Mouse (Mus musculus) T-helper 1 cell (primary cell): ENCODE measurements around the gene Tnrc6c.

Experiments used
- in situ Hi-C: fragments of 300-600 bp; cut with MboI, MseI; formaldehyde crosslinking; loops from one replicate; pipeline ENCODE4 v1.15.1; 2025; ENCODE audit warnings: high pct_unique_total_duplicates

Tnrc6c gene

DNA sequence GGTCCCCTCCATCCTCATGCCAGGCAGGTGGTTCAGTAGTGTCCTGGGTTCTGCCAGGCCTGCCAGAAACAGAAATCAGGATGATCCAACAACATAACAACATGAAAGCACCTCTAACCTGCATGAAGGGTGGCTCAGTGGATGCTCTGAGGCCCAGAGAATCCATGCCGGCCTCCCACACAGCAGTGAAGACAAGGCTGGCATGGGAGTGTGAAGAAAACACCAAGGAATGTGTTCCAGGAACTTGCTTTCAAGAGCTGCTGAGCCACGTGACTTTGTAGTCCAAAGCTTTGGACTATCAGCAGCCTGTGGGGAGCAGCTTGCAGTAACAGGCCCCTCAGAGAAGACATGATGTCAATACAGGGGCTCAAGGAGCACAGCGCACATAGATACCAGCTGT lies 112.2 kb downstream of the Tnrc6c start:
- in situ Hi-C loops = no loop called here

GRCm38 (mm10) chr11:117768725-117769682 lies 114.9 kb downstream of the Tnrc6c start:
- in situ Hi-C loops = no loop called here

- in situ Hi-C loops = no loop called here
Observed at GRCm38 (mm10) chr11:117769683-117770047, 115.6 kb downstream of the Tnrc6c start.

DNA sequence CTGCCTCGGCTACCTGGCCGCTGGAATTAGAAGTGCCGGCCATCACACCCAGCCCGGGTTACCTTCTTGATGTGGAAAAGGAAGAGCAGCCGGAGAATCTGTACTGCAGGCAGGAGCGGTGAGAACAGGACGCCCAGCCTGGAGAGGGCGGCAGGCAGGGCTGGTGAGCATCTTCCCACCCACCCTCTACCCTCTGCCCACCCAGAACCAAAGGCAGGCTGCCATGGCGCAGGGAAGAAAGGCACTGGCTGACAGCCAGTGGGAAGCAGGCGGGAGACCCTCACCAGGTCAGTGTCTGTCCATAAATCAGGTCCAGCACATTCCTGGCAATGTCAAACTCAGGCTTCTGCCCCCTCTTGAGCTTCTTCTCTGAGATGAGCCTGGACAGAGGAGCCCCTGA lies 116.3 kb downstream of the Tnrc6c start:
- in situ Hi-C loops = no loop called here

DNA sequence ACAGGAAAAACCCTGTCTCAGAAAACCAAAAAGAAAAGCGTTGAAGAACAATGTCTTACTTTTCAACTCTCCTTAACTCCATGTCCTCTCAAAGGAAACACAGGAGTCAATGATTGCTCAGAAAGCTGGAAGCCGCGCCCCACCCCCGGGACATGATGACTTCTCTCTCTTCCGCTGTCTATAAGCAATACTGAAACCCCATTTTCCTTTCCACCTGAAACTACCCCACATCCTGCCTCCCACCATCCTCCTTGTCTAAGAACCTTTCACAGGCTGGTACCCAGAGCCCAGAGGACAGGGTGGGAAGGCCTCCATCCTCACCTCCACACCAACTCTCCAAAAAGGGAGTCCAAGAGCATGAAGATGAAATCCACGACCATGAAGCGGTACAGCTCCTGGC lies 118.3 kb downstream of the Tnrc6c start:
- in situ Hi-C loops = no loop called here

DNA sequence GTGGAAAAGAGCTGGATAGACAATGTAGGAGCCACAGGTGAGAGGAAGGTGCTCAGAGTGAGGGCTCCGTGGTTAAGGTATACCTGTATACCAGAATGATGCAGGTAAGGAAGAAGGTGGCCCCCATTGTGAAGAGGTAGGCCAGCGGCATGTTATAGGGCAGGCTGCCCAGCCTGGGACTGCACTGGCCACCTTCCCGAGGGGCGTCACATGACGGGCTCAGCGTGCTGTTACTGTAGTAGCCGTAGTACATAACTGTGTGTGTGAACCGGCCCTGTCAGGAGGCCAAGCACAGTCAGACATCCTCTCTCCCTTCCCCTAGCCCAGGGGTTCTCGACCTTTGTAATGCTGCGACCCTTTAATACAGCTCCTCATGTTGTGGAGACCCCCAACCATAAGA lies 120.8 kb downstream of the Tnrc6c start:
- in situ Hi-C loops = no loop called here

DNA sequence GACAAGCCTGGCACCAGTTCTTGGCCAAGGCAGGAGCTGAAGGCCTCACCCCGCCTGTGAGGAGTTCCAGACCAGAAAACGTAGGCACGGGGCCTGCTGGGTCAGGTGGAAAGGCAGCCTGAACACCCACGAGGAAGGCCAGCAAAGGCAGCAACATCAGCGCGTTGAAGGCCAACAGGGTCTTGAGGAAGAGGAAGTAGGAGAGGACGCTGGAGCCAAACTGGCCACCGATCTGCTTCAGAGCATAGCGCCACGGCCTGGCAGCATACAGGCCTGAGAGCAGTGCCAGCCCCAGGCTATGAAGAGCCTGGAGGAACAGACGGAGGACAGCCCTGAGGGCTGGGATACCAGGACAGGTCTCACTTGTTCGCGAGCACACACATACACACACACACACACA lies 121.5 kb downstream of the Tnrc6c start:
- in situ Hi-C loops = no loop called here

- in situ Hi-C loops = no loop called here
Observed at GRCm38 (mm10) chr11:117776085-117776792, 122.2 kb downstream of the Tnrc6c start.

DNA sequence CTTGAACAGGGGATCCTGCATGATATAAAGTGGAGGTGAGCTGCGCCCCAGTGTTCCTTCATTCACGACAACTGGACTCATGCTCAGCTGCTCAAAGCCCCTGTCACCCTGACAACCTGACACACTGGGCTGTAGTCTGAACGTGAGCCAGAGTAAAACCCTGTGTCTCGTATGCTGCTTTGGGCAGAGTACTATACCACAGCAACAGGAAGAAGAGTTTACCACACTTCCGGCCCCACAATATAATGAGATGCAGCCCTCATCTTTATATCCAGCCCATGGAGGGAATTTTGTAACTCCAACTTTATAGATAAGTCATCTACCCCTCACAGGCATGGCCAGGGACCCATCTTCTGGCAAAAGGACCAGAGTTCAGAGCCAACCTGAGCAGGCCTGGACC lies 123.0 kb downstream of the Tnrc6c start:
- in situ Hi-C loops = no loop called here

- in situ Hi-C loops = no loop called here
Observed at GRCm38 (mm10) chr11:117778031-117778430, 123.9 kb downstream of the Tnrc6c start.

GRCm38 (mm10) chr11:117778851-117779433 lies 124.9 kb downstream of the Tnrc6c start:
- in situ Hi-C loops = no loop called here

DNA sequence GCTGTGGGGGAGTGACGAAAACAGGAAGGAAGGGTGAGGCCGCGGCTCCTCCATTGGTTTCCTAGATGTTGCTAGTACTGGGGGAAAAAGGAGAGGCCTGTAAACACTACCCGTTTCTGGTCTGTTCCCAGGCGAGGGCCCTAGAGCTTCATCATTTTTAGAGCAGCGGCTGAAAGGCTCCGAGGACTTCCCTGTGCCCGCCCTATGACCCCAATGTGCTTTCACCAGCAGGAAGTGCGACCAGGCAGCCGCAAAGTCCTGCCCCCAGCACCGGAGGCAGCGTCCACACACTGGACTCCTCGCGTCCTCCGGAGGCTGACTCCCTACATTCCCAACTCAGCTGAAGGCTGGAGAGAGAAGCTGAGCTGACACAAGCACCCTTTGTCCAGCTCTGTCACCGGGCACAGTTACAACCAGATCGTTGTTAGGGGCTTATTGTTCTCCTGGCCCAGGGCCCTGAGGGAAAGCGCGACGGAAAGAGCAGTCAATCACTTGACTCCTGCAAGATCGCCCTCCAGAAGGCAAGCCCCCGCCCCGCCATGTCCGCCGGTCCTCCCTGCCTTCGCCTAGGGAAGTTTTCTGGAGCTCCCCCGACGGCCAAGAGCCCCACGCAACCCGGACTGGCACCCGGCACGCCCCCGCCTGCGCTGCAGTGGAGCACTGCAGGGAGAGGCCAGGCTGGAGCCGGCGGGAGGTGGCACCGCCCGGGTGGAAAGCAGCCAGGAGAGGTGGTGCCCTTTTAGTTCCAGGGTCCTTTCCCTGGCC lies 125.5 kb downstream of the Tnrc6c start:
- in situ Hi-C loops = no loop called here

DNA sequence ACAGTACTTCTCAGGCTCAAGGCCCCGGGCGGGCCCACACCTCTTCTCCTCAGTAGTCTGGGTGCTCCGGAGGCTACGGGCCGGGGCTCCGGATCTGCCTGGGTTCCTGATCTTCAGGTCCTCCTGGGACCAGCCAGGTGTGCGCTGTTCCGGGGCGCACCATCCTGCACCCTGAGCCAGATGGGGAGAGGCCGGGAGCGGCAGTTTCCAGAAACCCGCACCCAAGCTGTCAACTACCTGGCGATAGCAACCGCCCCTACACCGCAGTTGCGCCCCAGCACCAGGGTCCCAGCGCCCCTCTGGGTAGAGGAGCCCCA lies 126.1 kb downstream of the Tnrc6c start:
- in situ Hi-C loops = no loop called here

- in situ Hi-C loops = no loop called here
Observed at GRCm38 (mm10) chr11:117780582-117781111, 126.6 kb downstream of the Tnrc6c start.

GRCm38 (mm10) chr11:117781199-117781821 lies 127.2 kb downstream of the Tnrc6c start:
- in situ Hi-C loops = no loop called here

DNA sequence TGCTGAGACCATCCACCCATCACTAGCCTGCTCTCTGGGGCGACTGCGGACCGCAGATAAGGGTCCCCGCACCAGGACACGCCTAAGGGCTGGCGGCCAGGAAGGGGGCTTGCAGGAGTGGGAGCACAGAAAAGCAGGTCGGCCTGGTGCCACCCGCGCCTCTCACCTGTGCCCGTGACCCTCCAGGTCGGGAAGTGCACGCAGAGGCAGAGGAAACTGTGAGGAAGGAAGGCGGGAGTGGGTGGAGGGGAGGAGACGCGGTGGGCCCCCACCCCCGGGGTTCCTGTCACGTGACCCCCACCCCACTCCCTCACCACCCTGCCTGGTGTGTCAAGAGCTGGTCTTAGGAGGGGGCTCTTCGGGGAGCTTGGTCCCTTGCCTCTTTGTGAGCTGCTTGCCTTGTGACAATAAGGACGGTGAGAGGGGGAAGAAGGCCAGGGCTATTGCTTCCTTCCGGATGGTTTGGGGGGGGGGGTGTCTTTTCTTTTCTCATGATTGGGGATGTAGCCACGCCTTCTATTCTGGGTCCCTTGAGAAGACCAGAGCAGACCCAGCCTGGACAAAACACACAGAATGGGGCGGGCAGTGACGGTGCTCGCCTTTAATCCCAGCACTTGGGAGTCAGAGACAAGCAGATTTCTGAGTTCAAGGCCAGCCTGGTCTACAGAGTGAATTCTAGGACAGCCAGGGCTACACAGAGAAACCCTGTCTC lies 128.1 kb downstream of the Tnrc6c start, which contains the start of the genes Tmc8 and Tmc6:
Tmc8 (plus strand) TSS at position 84 of the 712 bp plus-strand sequence.
Tmc6 (minus strand) TSS at position 206 of the 712 bp plus-strand sequence.
- in situ Hi-C loops = no loop called here

- in situ Hi-C loops = no loop called here
Observed at GRCm38 (mm10) chr11:117782705-117783034, 128.6 kb downstream of the Tnrc6c start.

DNA sequence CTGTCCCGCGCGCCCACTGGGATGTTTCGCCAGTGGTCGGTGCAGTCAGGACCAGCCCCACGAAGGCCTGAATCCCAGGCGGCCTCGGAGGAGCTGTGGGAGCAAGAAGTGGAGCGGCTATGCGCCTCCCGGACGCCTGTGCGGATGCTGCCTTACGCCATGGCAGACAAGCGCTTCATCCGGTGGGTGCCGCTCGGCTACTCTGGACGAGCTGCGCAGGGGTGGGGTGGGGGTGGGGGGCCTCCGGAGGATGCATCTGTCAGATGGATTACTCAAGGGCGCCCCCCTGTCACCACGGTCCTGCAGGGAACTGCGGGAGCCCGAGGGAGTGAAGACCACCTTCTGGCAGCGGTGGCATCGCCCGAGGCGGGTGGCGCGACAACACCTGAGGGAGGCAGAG lies 129.0 kb downstream of the Tnrc6c start:
- in situ Hi-C loops = no loop called here

DNA sequence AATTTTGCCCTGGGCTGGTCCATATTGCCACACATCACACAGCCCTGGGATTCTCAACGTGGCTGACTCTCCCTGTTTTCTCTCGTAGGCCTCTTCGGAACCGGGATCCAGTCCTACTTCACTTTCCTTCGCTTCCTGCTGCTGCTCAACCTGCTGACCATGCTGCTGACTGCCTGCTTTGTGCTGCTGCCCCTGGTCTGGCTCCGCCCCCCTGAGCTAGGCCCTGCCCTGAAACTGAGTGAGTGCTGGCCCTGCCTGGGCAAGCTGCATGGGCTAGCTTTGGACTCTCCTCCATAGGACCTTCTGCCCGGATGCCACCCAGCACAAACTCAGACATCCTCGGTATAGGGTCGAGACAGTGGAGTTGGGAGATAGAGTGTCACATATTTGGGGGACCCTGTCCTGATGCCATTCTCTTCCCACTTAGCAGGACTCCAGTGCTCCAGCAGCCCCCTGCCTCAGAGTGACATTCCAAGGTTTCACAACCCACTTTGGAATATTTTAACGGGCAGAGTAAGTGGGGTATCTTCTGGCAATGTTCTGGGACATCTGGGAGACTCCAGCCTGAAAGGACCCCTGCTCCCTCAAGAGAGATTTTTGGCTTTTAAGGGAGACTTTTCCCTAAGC lies 129.7 kb downstream of the Tnrc6c start:
- in situ Hi-C loops = no loop called here

DNA sequence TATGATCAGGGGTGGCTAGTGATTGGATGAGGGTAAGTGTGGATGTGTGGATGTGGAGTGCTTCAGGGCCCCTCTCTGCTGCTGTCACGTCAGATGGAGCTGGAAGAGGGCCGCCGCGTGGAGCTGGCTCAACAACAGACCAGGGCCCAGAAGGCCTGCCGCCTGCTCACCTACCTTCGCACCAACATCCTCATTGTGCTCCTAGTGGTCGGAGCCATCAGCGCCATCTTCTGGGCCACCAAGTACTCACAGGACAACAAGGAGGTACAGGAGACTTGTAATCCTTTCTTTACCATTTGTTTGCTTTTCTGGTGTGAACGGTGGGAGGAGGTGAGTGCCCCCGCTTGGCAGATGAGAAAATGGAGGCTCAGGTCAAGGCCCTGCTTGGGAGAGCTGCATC lies 132.2 kb downstream of the Tnrc6c start:
- in situ Hi-C loops = no loop called here
